Mouse (Mus musculus) v-Abl transformed pro-B cells (cell line): ENCODE measurements at regions not wholly inside any gene's neighbourhood (a gene's known extent, or its start where the extent isn't known, plus 50 kb on each side); places are given as distances from the start of the nearest gene placed in this dataset.

ENCODE experiments used
- in situ Hi-C, 2 experiments: fragments of 400-800 bp; cut with MboI; formaldehyde crosslinking; loops; one replicate each; pipeline ENCODE4 v1.15.1; 2025; ENCODE audit not compliant: unreplicated experiment in 2 of 2

- in situ Hi-C loops, result loop anchor here (5.0 to 25.0 kb wide), 5 partner anchors 369 to 1331 kb away; no protein-coding TSS in a partner anchor
These were observed 50.9 kb upstream of the Tent2 start for GRCm38 (mm10) chr13:93243076-93243475.

GRCm38 (mm10) chr13:93248711-93249110, 50.7 kb upstream of the Homer1 start:
- in situ Hi-C loops, result loop anchor here (5.0 to 25.0 kb wide), 6 partner anchors 261 to 1336 kb away; no protein-coding TSS in a partner anchor
